Mouse (Mus musculus): ENCODE data around the gene Tmem43. TPM values are rescaled to one million over a fixed set of nuclear protein-coding genes. Genes with fewer than 3 reads are reported as not detected.

The Tmem43 gene
- polyA plus RNA-seq, 1 experiment = 27.5 TPM

GRCm38 (mm10) chr6:91518454-91519020, 45.0 kb downstream of the Tmem43 start:
- H3K27ac ChIP-seq (ENCODE audit: insufficient read depth, low read depth, low read length) = no peak overlapping the region
- H3K4me1 ChIP-seq (ENCODE audit: control insufficient read depth, insufficient read depth, low read length) = peaks cover 4% of the 10 kb centered on the region; the same call in 1 of the 2 replicates
- 76% methylated on average over 7 of the region's 7 CpGs for WGBS
- no peaks in the 10 kb centered on the region for H3K27me3 ChIP-seq (replicated peaks; ENCODE audit: control insufficient read depth, insufficient read depth, low read length)
- DNase-seq = no peak
- TF ChIP-seq CTCF (conservative IDR thresholded peaks at IDR 0.05; ENCODE audit: insufficient read depth, insufficient read length, low read depth, low read length) (no peak), POLR2A (IDR thresholded peaks at IDR 0.05; ENCODE audit: low read depth, low read length) (no peak)
- no peaks in the 10 kb centered on the region; the same call in none of the 2 replicates for H3K36me3 ChIP-seq (ENCODE audit: control insufficient read depth, insufficient read depth, low read length)
- H3K4me3 ChIP-seq (ENCODE audit: insufficient read depth, low read depth, low read length) = no peak overlapping the region

- Histone ChIP-seq H3K27me3 (replicated peaks; ENCODE audit: control insufficient read depth, insufficient read depth, low read length) (no peaks in the 10 kb centered on the region), H3K36me3 (ENCODE audit: control insufficient read depth, insufficient read depth, low read length) (no peaks in the 10 kb centered on the region; the same call in none of the 2 replicates), H3K4me3 (ENCODE audit: insufficient read depth, low read depth, low read length) (no peak overlapping the region), H3K27ac (ENCODE audit: insufficient read depth, low read depth, low read length) (no peak overlapping the region), H3K4me1 (ENCODE audit: control insufficient read depth, insufficient read depth, low read length) (peaks cover 4% of the 10 kb centered on the region)
- TF ChIP-seq POLR2A (IDR thresholded peaks at IDR 0.05; ENCODE audit: low read depth, low read length) = no peak
- DNase-seq = no peak
- 93% methylated on average over 5 of the region's 5 CpGs for WGBS
Measured at GRCm38 (mm10) chr6:91522816-91523215, 49.3 kb downstream of the Tmem43 start.

GRCm38 (mm10) chr6:91525544-91525943, 52.0 kb downstream of the Tmem43 start:
- Histone ChIP-seq H3K4me1 (ENCODE audit: control insufficient read depth, insufficient read depth, low read length) (peaks cover 4% of the 10 kb centered on the region), H3K4me3 (ENCODE audit: insufficient read depth, low read depth, low read length) (no peak overlapping the region), H3K36me3 (ENCODE audit: control insufficient read depth, insufficient read depth, low read length) (no peaks in the 10 kb centered on the region; the same call in 1 of the 2 replicates), H3K27ac (ENCODE audit: insufficient read depth, low read depth, low read length) (no peak overlapping the region), H3K27me3 (replicated peaks; ENCODE audit: control insufficient read depth, insufficient read depth, low read length) (no peaks in the 10 kb centered on the region)
- no peak for DNase-seq
- TF ChIP-seq CTCF (conservative IDR thresholded peaks at IDR 0.05; ENCODE audit: insufficient read depth, insufficient read length, low read depth, low read length) = no peak
- no peak for TF ChIP-seq POLR2A (IDR thresholded peaks at IDR 0.05; ENCODE audit: low read depth, low read length)
- WGBS = 59% methylated on average over 4 of the region's 4 CpGs

GRCm38 (mm10) chr6:91527227-91527860, 53.8 kb downstream of the Tmem43 start:
- Histone ChIP-seq H3K27me3 (replicated peaks; ENCODE audit: control insufficient read depth, insufficient read depth, low read length) (no peaks in the 10 kb centered on the region), H3K4me3 (ENCODE audit: insufficient read depth, low read depth, low read length) (no peak overlapping the region), H3K36me3 (ENCODE audit: control insufficient read depth, insufficient read depth, low read length) (no peaks in the 10 kb centered on the region), H3K27ac (ENCODE audit: insufficient read depth, low read depth, low read length) (no peak overlapping the region), H3K4me1 (ENCODE audit: control insufficient read depth, insufficient read depth, low read length) (peaks cover 4% of the 10 kb centered on the region)
- DNase-seq = peak; percentile 78
- 27% methylated on average over 5 of the region's 5 CpGs for WGBS
- no peak for TF ChIP-seq POLR2A (IDR thresholded peaks at IDR 0.05; ENCODE audit: low read depth, low read length)
- peak; percentile 14; the same call in 1 of the 2 replicates for TF ChIP-seq CTCF (conservative IDR thresholded peaks at IDR 0.05; ENCODE audit: insufficient read depth, insufficient read length, low read depth, low read length)

- Histone ChIP-seq H3K27ac (ENCODE audit: insufficient read depth, low read depth, low read length) (no peak overlapping the region), H3K4me1 (ENCODE audit: control insufficient read depth, insufficient read depth, low read length) (peaks cover 10% of the 10 kb centered on the region), H3K4me3 (ENCODE audit: insufficient read depth, low read depth, low read length) (no peak overlapping the region), H3K27me3 (replicated peaks; ENCODE audit: control insufficient read depth, insufficient read depth, low read length) (no peaks in the 10 kb centered on the region), H3K36me3 (ENCODE audit: control insufficient read depth, insufficient read depth, low read length) (no peaks in the 10 kb centered on the region)
- DNase-seq = peak; percentile 48
- WGBS = 74% methylated on average over 7 of the region's 7 CpGs
- TF ChIP-seq POLR2A (IDR thresholded peaks at IDR 0.05; ENCODE audit: low read depth, low read length) (no peak), CTCF (conservative IDR thresholded peaks at IDR 0.05; ENCODE audit: insufficient read depth, insufficient read length, low read depth, low read length) (no peak)
Measured at GRCm38 (mm10) chr6:91528265-91528664, 54.8 kb downstream of the Tmem43 start.

- TF ChIP-seq CTCF (conservative IDR thresholded peaks at IDR 0.05; ENCODE audit: insufficient read depth, insufficient read length, low read depth, low read length) (no peak), POLR2A (IDR thresholded peaks at IDR 0.05; ENCODE audit: low read depth, low read length) (no peak)
Measured at GRCm38 (mm10) chr6:91530673-91531072, 57.2 kb downstream of the Tmem43 start.

GRCm38 (mm10) chr6:91531276-91531675, 57.8 kb downstream of the Tmem43 start:
- TF ChIP-seq POLR2A (IDR thresholded peaks at IDR 0.05; ENCODE audit: low read depth, low read length) (no peak), CTCF (conservative IDR thresholded peaks at IDR 0.05; ENCODE audit: insufficient read depth, insufficient read length, low read depth, low read length) (no peak)
- H3K4me3 ChIP-seq (ENCODE audit: insufficient read depth, low read depth, low read length) = no peak overlapping the region
- DNase-seq = no peak
- H3K4me1 ChIP-seq (ENCODE audit: control insufficient read depth, insufficient read depth, low read length) = peaks cover 22% of the 10 kb centered on the region
- no peaks in the 10 kb centered on the region for H3K27me3 ChIP-seq (replicated peaks; ENCODE audit: control insufficient read depth, insufficient read depth, low read length)
- no peak overlapping the region for H3K27ac ChIP-seq (ENCODE audit: insufficient read depth, low read depth, low read length)
- no peaks in the 10 kb centered on the region for H3K36me3 ChIP-seq (ENCODE audit: control insufficient read depth, insufficient read depth, low read length)
- WGBS = 67% methylated on average over 6 of the region's 6 CpGs

More at GRCm38 (mm10) chr6:91530673-91531072, 57.2 kb downstream of the Tmem43 start:
- Histone ChIP-seq H3K4me3 (ENCODE audit: insufficient read depth, low read depth, low read length) (no peak overlapping the region), H3K4me1 (ENCODE audit: control insufficient read depth, insufficient read depth, low read length) (peaks cover 18% of the 10 kb centered on the region), H3K27ac (ENCODE audit: insufficient read depth, low read depth, low read length) (no peak overlapping the region), H3K27me3 (replicated peaks; ENCODE audit: control insufficient read depth, insufficient read depth, low read length) (no peaks in the 10 kb centered on the region), H3K36me3 (ENCODE audit: control insufficient read depth, insufficient read depth, low read length) (no peaks in the 10 kb centered on the region)
- 92% methylated on average over 8 of the region's 8 CpGs for WGBS
- no peak for DNase-seq
